In genomic region chr17:26511816-26512774, GRCm38 (mm10) we compare ENCODE assay signal across 9 mouse cellular contexts. TPM values are rescaled to one million over a fixed set of nuclear protein-coding genes. Genes with fewer than 3 reads are reported as not detected.
DNase-seq lines count a peak whose midpoint lies in the region; ATAC-seq and TF ChIP-seq lines count a peak whose summit lies in the region.
"Had no signal": no experiment of that assay in that cellular context is flagged by ENCODE, and none has a peak within 500 bp of the region (broad histone marks: within the 10 kb centered on the region; RNA-seq: fewer than 3 reads in every experiment).

No protein-coding gene starts in this region.

- H3K27ac ChIP-seq in intestine, embryonic 15.5 days: 0 out of 2 replicates have a peak overlapping the region, but pooled peaks have one; percentile 14
- no peak overlapping the region for H3K27ac ChIP-seq in intestine, postnatal 0 days (ENCODE audit: low read depth, low read length)
- no peak overlapping the region for H3K27ac ChIP-seq in CH12.LX (ENCODE audit: insufficient read depth, low read depth)
- H3K27ac ChIP-seq in heart, adult 2 months: peak overlapping the region; percentile 63
- H3K27ac ChIP-seq in liver, postnatal 0 days (ENCODE audit: low read depth): peak overlapping the region; percentile 82
- no peak overlapping the region for H3K27ac ChIP-seq in thymus, adult 2 months (ENCODE audit: control insufficient read depth, insufficient read depth, low read length)

- peaks cover 15% of the 10 kb centered on the region for H3K4me1 ChIP-seq in intestine, embryonic 15.5 days (replicated peaks)
- 0 out of 2 replicates have a peak, but pooled peaks cover 3% of the 10 kb centered on the region for H3K4me1 ChIP-seq in intestine, postnatal 0 days (replicated peaks; ENCODE audit: control insufficient read depth, insufficient read depth, low read length)
- peaks cover 9 to 24% of the 10 kb centered on the region in 2 experiments for H3K4me1 ChIP-seq in CH12.LX (ENCODE audit: control insufficient read depth in 1 of 2, insufficient read depth in 2 of 2)
- peaks cover 32% of the 10 kb centered on the region for H3K4me1 ChIP-seq in heart, adult 2 months (ENCODE audit: control insufficient read depth, insufficient read depth, low read length)
- H3K4me1 ChIP-seq in liver, postnatal 0 days (ENCODE audit: insufficient read depth): peaks cover 61% of the 10 kb centered on the region
- H3K4me1 ChIP-seq in thymus, adult 2 months (replicated peaks; ENCODE audit: control insufficient read depth, insufficient read depth, low read length): peaks cover 10% of the 10 kb centered on the region

- no peak for TF ChIP-seq EP300 in CH12.LX (IDR thresholded peaks at IDR 0.05; ENCODE audit: low read length)
- peak; percentile 82; the same call in 1 of the 2 replicates for TF ChIP-seq EP300 in heart, adult 2 months (IDR thresholded peaks at IDR 0.05; ENCODE audit: insufficient read depth, low read depth, low read length)
- TF ChIP-seq EP300 in liver, postnatal 0 days (IDR thresholded peaks at IDR 0.05; ENCODE audit: low read depth): peak; percentile 77

- no peak for TF ChIP-seq RAD21 in CH12.LX (IDR thresholded peaks at IDR 0.05; ENCODE audit: low read depth, low read length)

- no peaks in the 10 kb centered on the region for H3K27me3 ChIP-seq in intestine, embryonic 15.5 days (replicated peaks)
- H3K27me3 ChIP-seq in intestine, postnatal 0 days (replicated peaks; ENCODE audit: control insufficient read depth, insufficient read depth, low read length): no peaks in the 10 kb centered on the region
- H3K27me3 ChIP-seq in CH12.LX (replicated peaks): no peaks in the 10 kb centered on the region
- no peaks in the 10 kb centered on the region for H3K27me3 ChIP-seq in heart, adult 2 months (ENCODE audit: control insufficient read depth, insufficient read depth, low read length)
- H3K27me3 ChIP-seq in liver, postnatal 0 days (ENCODE audit: insufficient read depth, low read length): no peaks in the 10 kb centered on the region
- no peaks in the 10 kb centered on the region for H3K27me3 ChIP-seq in thymus, adult 2 months (ENCODE audit: control insufficient read depth, insufficient read depth, low read length)

- H3K9me3 ChIP-seq in intestine, embryonic 15.5 days: no peaks in the 10 kb centered on the region
- no peaks in the 10 kb centered on the region for H3K9me3 ChIP-seq in intestine, postnatal 0 days (ENCODE audit: control insufficient read depth)
- no peaks in the 10 kb centered on the region for H3K9me3 ChIP-seq in CH12.LX (replicated peaks; ENCODE audit: low read length)
- H3K9me3 ChIP-seq in liver, postnatal 0 days (ENCODE audit: low read length): no peaks in the 10 kb centered on the region

- no peak overlapping the region for H3K4me3 ChIP-seq in intestine, embryonic 15.5 days (replicated peaks)
- no peak overlapping the region for H3K4me3 ChIP-seq in intestine, postnatal 0 days (ENCODE audit: low read depth, low read length)
- no peak overlapping the region for H3K4me3 ChIP-seq in CH12.LX (replicated peaks in 1 of 3; ENCODE audit: low read depth in 2 of 3, low read length in 2 of 3, poor library complexity in 1 of 3)
- H3K4me3 ChIP-seq in heart, adult 2 months: no peak overlapping the region
- H3K4me3 ChIP-seq in liver, postnatal 0 days (ENCODE audit: low read depth, low read length): no peak overlapping the region
- no peak overlapping the region for H3K4me3 ChIP-seq in thymus, adult 2 months (ENCODE audit: control insufficient read depth, insufficient read depth, low read length)

- DNase-seq in CH12.LX (ENCODE audit: extremely low read depth): no peak
- DNase-seq in heart, adult 2 months: peak; percentile 74 to 83
- DNase-seq in liver, postnatal 0 days: peak; percentile 75
- DNase-seq in thymus, adult 2 months: no peak
- DNase-seq in T-cell, adult 2 months (ENCODE audit: low spot score): no peak
- DNase-seq in layer of hippocampus, postnatal 10 days (ENCODE audit: low spot score in 2 of 2): no peak

- intact Hi-C loops in heart, adult 2 months (cut with DNase I): no loop called here

- H3K9ac ChIP-seq in intestine, embryonic 15.5 days: no peak overlapping the region
- H3K9ac ChIP-seq in intestine, postnatal 0 days (ENCODE audit: low read depth, low read length): no peak overlapping the region
- H3K9ac ChIP-seq in CH12.LX (ENCODE audit: insufficient read depth, low read depth): no peak overlapping the region
- no peak overlapping the region for H3K9ac ChIP-seq in heart, adult 2 months (ENCODE audit: low read depth, low read length)
- peak overlapping the region; percentile 53; the same call in 1 of the 2 replicates for H3K9ac ChIP-seq in liver, postnatal 0 days (replicated peaks)

- H3K79me2 ChIP-seq in CH12.LX (replicated peaks; ENCODE audit: control insufficient read depth, extremely low read depth, insufficient read depth, poor library complexity, severe bottlenecking): peaks cover 6% of the 10 kb centered on the region; the same call in 1 of the 2 replicates
- no peaks in the 10 kb centered on the region; the same call in none of the 2 replicates for H3K79me2 ChIP-seq in heart, adult 2 months (replicated peaks; ENCODE audit: control insufficient read depth, insufficient read depth, low read length)

- no peak for ATAC-seq in intestine, embryonic 15.5 days
- no peak for ATAC-seq in intestine, postnatal 0 days
- peak; percentile 22 for ATAC-seq in liver, postnatal 0 days
- ATAC-seq: midbrain, embryonic 16.5 days had no signal

- no peak for TF ChIP-seq POLR2A in CH12.LX (IDR thresholded peaks at IDR 0.05; ENCODE audit: low read depth, low read length)
- TF ChIP-seq POLR2A in heart, adult 2 months (IDR thresholded peaks at IDR 0.05; ENCODE audit: insufficient read depth, low read depth, low read length): no peak
- no peak for TF ChIP-seq POLR2A in thymus, adult 2 months (IDR thresholded peaks at IDR 0.05; ENCODE audit: control insufficient read depth, extremely low read depth, insufficient read depth, low read length, poor library complexity)

- in situ Hi-C loops in CH12.LX (cut with MboI; ENCODE audit: low pct_ligation_motif_present, low pct_unique_long_range_greater_than_20kb, low sequenced_read_pairs): no loop called here

- dilution Hi-C loops in CH12.LX (cut with MboI; ENCODE audit: extremely low pct_ligation_motif_present, extremely low pct_unique_long_range_greater_than_20kb, low sequenced_read_pairs): no loop called here

- no peak overlapping the region for H3K4me2 ChIP-seq in intestine, embryonic 15.5 days (replicated peaks)
- no peak overlapping the region for H3K4me2 ChIP-seq in intestine, postnatal 0 days (replicated peaks; ENCODE audit: low read depth)
- no peak overlapping the region for H3K4me2 ChIP-seq in CH12.LX (ENCODE audit: insufficient read depth, low read depth, poor library complexity, severe bottlenecking)
- H3K4me2 ChIP-seq in liver, postnatal 0 days (ENCODE audit: low read depth, low read length): no peak overlapping the region

- no peak for TF ChIP-seq CTCF in intestine, postnatal 0 days (IDR thresholded peaks at IDR 0.05; ENCODE audit: low read depth)
- no peak for TF ChIP-seq CTCF in CH12.LX (conservative IDR thresholded peaks at IDR 0.05 in 1 of 2, IDR thresholded peaks at IDR 0.05 in 1 of 2; ENCODE audit: low read depth in 2 of 2, low read length in 2 of 2)
- no peak for TF ChIP-seq CTCF in heart, adult 2 months (IDR thresholded peaks at IDR 0.05)
- no peak for TF ChIP-seq CTCF in liver, postnatal 0 days (IDR thresholded peaks at IDR 0.05; ENCODE audit: low read depth)
- TF ChIP-seq CTCF in thymus, adult 2 months (IDR thresholded peaks at IDR 0.05; ENCODE audit: borderline replicate concordance, control insufficient read depth, extremely low read depth, insufficient read depth, low read length, poor library complexity): no peak

- WGBS in intestine, embryonic 15.5 days: 59% methylated on average over 7 of the region's 7 CpGs
- 54% methylated on average over 7 of the region's 7 CpGs for WGBS in intestine, postnatal 0 days
- WGBS in heart, adult 2 months: 49% methylated on average over 7 of the region's 7 CpGs
- 50% methylated on average over 7 of the region's 7 CpGs for WGBS in liver, postnatal 0 days (ENCODE audit: insufficient replicate concordance)
- WGBS in thymus, adult 2 months: 79% methylated on average over 7 of the region's 7 CpGs

- no peaks in the 10 kb centered on the region for H3K36me3 ChIP-seq in intestine, embryonic 15.5 days
- H3K36me3 ChIP-seq in intestine, postnatal 0 days (ENCODE audit: control insufficient read depth, insufficient read depth): no peaks in the 10 kb centered on the region
- H3K36me3 ChIP-seq in CH12.LX (replicated peaks in 1 of 2; ENCODE audit: control insufficient read depth in 1 of 2, insufficient read depth in 1 of 2, low read length in 1 of 2): no peaks in the 10 kb centered on the region
- 0 out of 2 replicates have a peak, but pooled peaks cover 2% of the 10 kb centered on the region for H3K36me3 ChIP-seq in heart, adult 2 months (ENCODE audit: control insufficient read depth, insufficient read depth, low read length)
- H3K36me3 ChIP-seq in liver, postnatal 0 days (replicated peaks; ENCODE audit: insufficient read depth, low read length): peaks cover 1% of the 10 kb centered on the region; the same call in 1 of the 2 replicates
- H3K36me3 ChIP-seq in thymus, adult 2 months (ENCODE audit: control insufficient read depth, insufficient read depth, low read length): no peaks in the 10 kb centered on the region

RNA-seq across cellular contexts. Expression of gene Ergic1, which starts 49.2 kb away (rescaled TPM):
- polyA plus RNA-seq in intestine, embryonic 15.5 days (2015; fragmentation: Nextera tagmentation; extraction: Ambion mirVana): 97.0 and 100 TPM in 2 replicates
- 48.6 TPM in 2 replicates for polyA plus RNA-seq in intestine, postnatal 0 days (2015; fragmentation: Nextera tagmentation; extraction: Ambion mirVana)
- total RNA-seq in CH12.LX (2012; rRNA removed) (129 and 131 TPM in 2 replicates), CH12.LX (2014; rRNA removed) (89.5 and 93.5 TPM in 2 replicates)
- 111 and 142 TPM in 2 replicates for polyA plus RNA-seq in CH12.LX (2012; ENCODE audit: insufficient read length, low read depth)
- 10 to 100 TPM; 53.6 to 59.4 TPM for total RNA-seq in heart, adult 2 months (2021)
- 64.4 and 84.3 TPM in 2 replicates for polyA plus RNA-seq in heart, adult 2 months (2012; rRNA removed)
- 34.4 and 35.0 TPM in 2 replicates for polyA plus RNA-seq in liver, postnatal 0 days (2015; fragmentation: Nextera tagmentation; extraction: Ambion mirVana)
- 80.2 and 86.3 TPM in 2 replicates for polyA plus RNA-seq in thymus, adult 2 months (2012; rRNA removed)
- total RNA-seq in layer of hippocampus, postnatal 10 days (2021): 100 to 1,000 TPM; 128 to 155 TPM

RNA-seq across cellular contexts. Expression of gene Dusp1, which starts 49.8 kb away (rescaled TPM):
- polyA plus RNA-seq in intestine, embryonic 15.5 days (2015; fragmentation: Nextera tagmentation; extraction: Ambion mirVana): 14.3 and 15.1 TPM in 2 replicates
- polyA plus RNA-seq in intestine, postnatal 0 days (2015; fragmentation: Nextera tagmentation; extraction: Ambion mirVana): 18.9 and 19.4 TPM in 2 replicates
- 3.5 and 5.6 TPM in 2 replicates for total RNA-seq in CH12.LX (2012; rRNA removed)
- 2.6 and 3.5 TPM in 2 replicates for total RNA-seq in CH12.LX (2014; rRNA removed)
- 8.6 and 9.9 TPM in 2 replicates for polyA plus RNA-seq in CH12.LX (2012; ENCODE audit: insufficient read length, low read depth)
- total RNA-seq in heart, adult 2 months (2021): 10 to 100 TPM; 61.4 to 71.3 TPM
- polyA plus RNA-seq in heart, adult 2 months (2012; rRNA removed): 122 and 171 TPM in 2 replicates
- 13.4 and 14.2 TPM in 2 replicates for polyA plus RNA-seq in liver, postnatal 0 days (2015; fragmentation: Nextera tagmentation; extraction: Ambion mirVana)
- 53.8 and 59.3 TPM in 2 replicates for polyA plus RNA-seq in thymus, adult 2 months (2012; rRNA removed)
- 10 to 100 TPM; 15.3 to 16.1 TPM for total RNA-seq in layer of hippocampus, postnatal 10 days (2021)

Comparison
In these comparisons a context has a peak if more than half of its experiments do, and no peak if none do; other contexts are left out.
1. H3K27ac ChIP-seq: peak in intestine, embryonic 15.5 days (single experiment), heart, adult 2 months (single experiment) and liver, postnatal 0 days (single experiment); none in intestine, postnatal 0 days (single experiment), CH12.LX (single experiment) and thymus, adult 2 months (single experiment).
2. DNase-seq: peak in heart, adult 2 months (2 of 2) and liver, postnatal 0 days (single experiment); none in CH12.LX (single experiment), thymus, adult 2 months (single experiment), T-cell, adult 2 months (single experiment) and layer of hippocampus, postnatal 10 days (0 of 2).